Mouse (Mus musculus): Measurements from ENCODE around the gene Lif. TPM values are rescaled to one million over a fixed set of nuclear protein-coding genes. Genes with fewer than 3 reads are reported as not detected.

Gene Lif
- total RNA-seq, 2 experiments from 2014 or later: 0.47 to 0.77 TPM

Other genes starting within 250 kb of the Lif start
- under 1 TPM in 1 of 2 experiments, not detected in 1; 0.11 TPM for gene Sec14l4, start 226.1 kb upstream of the Lif start, total RNA-seq (2021)
- gene Sec14l3, start 192.7 kb upstream of the Lif start, total RNA-seq (2021): not detected
- gene Mtfp1, start 162.1 kb upstream of the Lif start, total RNA-seq (2021): 10 to 100 TPM; 25.7 to 34.8 TPM
- 1 to 10 TPM; 1.4 to 2.3 TPM for gene Sec14l2, start 134.1 kb upstream of the Lif start, total RNA-seq (2021)
- gene Rnf215, start 122.4 kb upstream of the Lif start, total RNA-seq (2021): 10 to 100 TPM in 1 of 2 experiments, 1 to 10 TPM in 1; 7.8 to 13.3 TPM
- gene Ccdc157, start 97.3 kb upstream of the Lif start, total RNA-seq (2021): 1 to 10 TPM; 5.9 to 8.8 TPM
- gene Sf3a1, start 97.2 kb upstream of the Lif start, total RNA-seq (2021): 10 to 100 TPM; 28.1 to 32.6 TPM
- gene Tbc1d10a, start 70.8 kb upstream of the Lif start, total RNA-seq (2021): 1 to 10 TPM; 6.1 to 8.2 TPM
- gene Castor1, start 39.3 kb upstream of the Lif start, total RNA-seq (2021): 1 to 10 TPM; 5.9 to 6.9 TPM
- gene Osm, start 21.1 kb upstream of the Lif start, total RNA-seq (2021): not detected
- under 1 TPM in 1 of 2 experiments, not detected in 1; 0.12 TPM for gene Hormad2, start 183.5 kb downstream of the Lif start, total RNA-seq (2021)

Data from gastrocnemius, postnatal 10 days (tissue).